Mouse (Mus musculus): Measurements from ENCODE around the gene Atg4d. TPM values are rescaled to one million over a fixed set of nuclear protein-coding genes. Genes with fewer than 3 reads are reported as not detected.
A peak's percentile ranks its signal among the peaks of the same experiment; 100 is the strongest.
"Not testable (repeated sequence)": the region's sequence is repeated elsewhere in the genome, so short reads cannot be mapped to it uniquely, and the experiment has no call there.

The Atg4d gene
- total RNA-seq, 4 experiments from 2014 or later, result 35.3 to 48.7 (median 39.7) TPM

GRCm38 (mm10) chr9:21273520-21274228 lies 8.6 kb downstream of the Atg4d start:
- DNase-seq (ENCODE audit: low spot score in 2 of 2), result no peak

GRCm38 (mm10) chr9:21274336-21274735 lies 9.2 kb downstream of the Atg4d start:
- no peak for DNase-seq (ENCODE audit: low spot score in 2 of 2)

- DNase-seq (ENCODE audit: low spot score in 2 of 2), result no peak
Measured at GRCm38 (mm10) chr9:21275013-21275710, 10.1 kb downstream of the Atg4d start.

GRCm38 (mm10) chr9:21275727-21276126 lies 10.6 kb downstream of the Atg4d start:
- DNase-seq (ENCODE audit: low spot score in 2 of 2), result no peak

GRCm38 (mm10) chr9:21276307-21276706 lies 11.2 kb downstream of the Atg4d start:
- DNase-seq (ENCODE audit: low spot score in 2 of 2), result no peak

GRCm38 (mm10) chr9:21277776-21278175 lies 12.7 kb downstream of the Atg4d start:
- no peak for DNase-seq (ENCODE audit: low spot score in 2 of 2)

- DNase-seq (ENCODE audit: low spot score in 2 of 2), result no peak
Measured at GRCm38 (mm10) chr9:21283591-21283990, 18.5 kb downstream of the Atg4d start.

- DNase-seq (ENCODE audit: low spot score in 2 of 2), result no peak
Measured at GRCm38 (mm10) chr9:21283994-21284393, 18.9 kb downstream of the Atg4d start.

GRCm38 (mm10) chr9:21286753-21287152 lies 21.7 kb downstream of the Atg4d start:
- DNase-seq (ENCODE audit: low spot score in 2 of 2), result no peak

- DNase-seq (ENCODE audit: low spot score in 2 of 2), result peak; percentile 91 to 98
Measured at GRCm38 (mm10) chr9:21287571-21288402, 22.7 kb downstream of the Atg4d start, which contains the start of gene Kri1. Gene Kri1 (minus strand): TSS chr9:21287969.

- DNase-seq (ENCODE audit: low spot score in 2 of 2), result no peak
Measured at GRCm38 (mm10) chr9:21288404-21289336, 23.6 kb downstream of the Atg4d start.

GRCm38 (mm10) chr9:21289337-21289671 lies 24.2 kb downstream of the Atg4d start:
- DNase-seq (ENCODE audit: low spot score in 2 of 2), result no peak

- peak; percentile 58 to 65 for DNase-seq (ENCODE audit: low spot score in 2 of 2)
Measured at GRCm38 (mm10) chr9:21290589-21290988, 25.5 kb downstream of the Atg4d start.

GRCm38 (mm10) chr9:21291022-21291787 lies 26.1 kb downstream of the Atg4d start, which contains the start of gene Cdkn2d:
Gene Cdkn2d (minus strand): TSS chr9:21291407.
- DNase-seq (ENCODE audit: low spot score in 2 of 2), result peak; percentile 99 to 100

GRCm38 (mm10) chr9:21291868-21292267 lies 26.8 kb downstream of the Atg4d start:
- not testable (repeated sequence) for DNase-seq (ENCODE audit: low spot score in 2 of 2)

- no peak for DNase-seq (ENCODE audit: low spot score in 2 of 2)
Measured at GRCm38 (mm10) chr9:21292271-21292670, 27.2 kb downstream of the Atg4d start.

GRCm38 (mm10) chr9:21299014-21299413 lies 33.9 kb downstream of the Atg4d start:
- DNase-seq (ENCODE audit: low spot score in 2 of 2), result no peak

- DNase-seq (ENCODE audit: low spot score in 2 of 2), result no peak
Measured at GRCm38 (mm10) chr9:21305065-21305464, 40.0 kb downstream of the Atg4d start.

GRCm38 (mm10) chr9:21309150-21309741 lies 44.2 kb downstream of the Atg4d start:
- no peak for DNase-seq (ENCODE audit: low spot score in 2 of 2)

- DNase-seq (ENCODE audit: low spot score in 2 of 2), result no peak
Measured at GRCm38 (mm10) chr9:21311695-21312094, 46.6 kb downstream of the Atg4d start.

Measured in left cerebral cortex, adult 8-10 months (tissue).